Mouse (Mus musculus): ENCODE results near the gene Kcnmb1. TPM values are rescaled to one million over a fixed set of nuclear protein-coding genes. Genes with fewer than 3 reads are reported as not detected.

The Kcnmb1 gene
- total RNA-seq, 1 experiment = 0.22 TPM

- Histone ChIP-seq H3K27ac (ENCODE audit: insufficient read depth, low read depth, low read length, poor library complexity, severe bottlenecking) (no peak overlapping the region), H3K36me3 (ENCODE audit: control insufficient read depth, insufficient read depth, low read length, poor library complexity, severe bottlenecking) (no peaks in the 10 kb centered on the region), H3K4me3 (ENCODE audit: insufficient read depth in 1 of 2, low read depth in 1 of 2, low read length in 2 of 2, poor library complexity in 1 of 2, severe bottlenecking in 1 of 2) (no peak overlapping the region), H3K4me1 (ENCODE audit: control insufficient read depth in 2 of 2, insufficient read depth in 2 of 2, low read length in 2 of 2, poor library complexity in 1 of 2) (no peaks in the 10 kb centered on the region), H3K9me3 (ENCODE audit: control insufficient read depth, insufficient read depth, low read depth, low read length) (no peaks in the 10 kb centered on the region), H3K9ac (ENCODE audit: insufficient read depth, low read depth, low read length, poor library complexity, severe bottlenecking) (no peak overlapping the region)
- in situ Hi-C loops (cut with MboI; ENCODE audit: low sequenced_read_pairs in 2 of 2, unreplicated experiment in 2 of 2) = no loop called here
- TF ChIP-seq ZNF384 (IDR thresholded peaks at IDR 0.05; ENCODE audit: low read depth, low read length) (no peak), ZC3H11A (IDR thresholded peaks at IDR 0.05; ENCODE audit: borderline replicate concordance, low read depth, low read length) (no peak), MAFK (IDR thresholded peaks at IDR 0.05; ENCODE audit: insufficient read depth, low read depth, low read length) (no peak), HCFC1 (IDR thresholded peaks at IDR 0.05; ENCODE audit: borderline replicate concordance, insufficient read depth, low read length) (no peak), CHD2 (IDR thresholded peaks at IDR 0.05; ENCODE audit: low read depth, low read length) (no peak)
- no peak for DNase-seq (ENCODE audit: low read depth, low spot score)
Observed at GRCm38 (mm10) chr11:33926551-33926950, 36.3 kb upstream of the Kcnmb1 start.

- peaks cover 2 to 3% of the 10 kb centered on the region in 2 experiments; a peak in 2 of 4 replicates for H3K4me1 ChIP-seq (ENCODE audit: control insufficient read depth in 2 of 2, insufficient read depth in 2 of 2, low read length in 2 of 2, poor library complexity in 1 of 2)
- no peaks in the 10 kb centered on the region for H3K36me3 ChIP-seq (ENCODE audit: control insufficient read depth, insufficient read depth, low read length, poor library complexity, severe bottlenecking)
- in situ Hi-C loops (cut with MboI; ENCODE audit: low sequenced_read_pairs in 2 of 2, unreplicated experiment in 2 of 2) = no loop called here
- no peaks in the 10 kb centered on the region for H3K9me3 ChIP-seq (ENCODE audit: control insufficient read depth, insufficient read depth, low read depth, low read length)
- H3K9ac ChIP-seq (ENCODE audit: insufficient read depth, low read depth, low read length, poor library complexity, severe bottlenecking) = no peak overlapping the region
- no peak overlapping the region for H3K27ac ChIP-seq (ENCODE audit: insufficient read depth, low read depth, low read length, poor library complexity, severe bottlenecking)
- H3K4me3 ChIP-seq (ENCODE audit: insufficient read depth in 1 of 2, low read depth in 1 of 2, low read length in 2 of 2, poor library complexity in 1 of 2, severe bottlenecking in 1 of 2) = no peak overlapping the region
- DNase-seq (ENCODE audit: low read depth, low spot score) = no peak
- TF ChIP-seq HCFC1 (IDR thresholded peaks at IDR 0.05; ENCODE audit: borderline replicate concordance, insufficient read depth, low read length) (no peak), ZNF384 (IDR thresholded peaks at IDR 0.05; ENCODE audit: low read depth, low read length) (no peak), ZC3H11A (IDR thresholded peaks at IDR 0.05; ENCODE audit: borderline replicate concordance, low read depth, low read length) (no peak), MAFK (IDR thresholded peaks at IDR 0.05; ENCODE audit: insufficient read depth, low read depth, low read length) (no peak), CHD2 (IDR thresholded peaks at IDR 0.05; ENCODE audit: low read depth, low read length) (no peak)
Observed at GRCm38 (mm10) chr11:33927321-33927720, 35.5 kb upstream of the Kcnmb1 start.

- in situ Hi-C loops (cut with MboI; ENCODE audit: low sequenced_read_pairs in 2 of 2, unreplicated experiment in 2 of 2) = no loop called here
- Histone ChIP-seq H3K36me3 (ENCODE audit: control insufficient read depth, insufficient read depth, low read length, poor library complexity, severe bottlenecking) (no peaks in the 10 kb centered on the region), H3K9ac (ENCODE audit: insufficient read depth, low read depth, low read length, poor library complexity, severe bottlenecking) (no peak overlapping the region), H3K4me3 (ENCODE audit: insufficient read depth in 1 of 2, low read depth in 1 of 2, low read length in 2 of 2, poor library complexity in 1 of 2, severe bottlenecking in 1 of 2) (no peak overlapping the region), H3K9me3 (ENCODE audit: control insufficient read depth, insufficient read depth, low read depth, low read length) (no peaks in the 10 kb centered on the region), H3K4me1 (ENCODE audit: control insufficient read depth in 2 of 2, insufficient read depth in 2 of 2, low read length in 2 of 2, poor library complexity in 1 of 2) (peaks cover 2 to 8% of the 10 kb centered on the region in 2 experiments; a peak in 3 of 4 replicates), H3K27ac (ENCODE audit: insufficient read depth, low read depth, low read length, poor library complexity, severe bottlenecking) (no peak overlapping the region)
- TF ChIP-seq CHD2 (IDR thresholded peaks at IDR 0.05; ENCODE audit: low read depth, low read length) (no peak), HCFC1 (IDR thresholded peaks at IDR 0.05; ENCODE audit: borderline replicate concordance, insufficient read depth, low read length) (no peak), ZC3H11A (IDR thresholded peaks at IDR 0.05; ENCODE audit: borderline replicate concordance, low read depth, low read length) (no peak), ZNF384 (IDR thresholded peaks at IDR 0.05; ENCODE audit: low read depth, low read length) (no peak), MAFK (IDR thresholded peaks at IDR 0.05; ENCODE audit: insufficient read depth, low read depth, low read length) (no peak)
- no peak for DNase-seq (ENCODE audit: low read depth, low spot score)
Observed at GRCm38 (mm10) chr11:33927836-33928235, 35.0 kb upstream of the Kcnmb1 start.

DNA sequence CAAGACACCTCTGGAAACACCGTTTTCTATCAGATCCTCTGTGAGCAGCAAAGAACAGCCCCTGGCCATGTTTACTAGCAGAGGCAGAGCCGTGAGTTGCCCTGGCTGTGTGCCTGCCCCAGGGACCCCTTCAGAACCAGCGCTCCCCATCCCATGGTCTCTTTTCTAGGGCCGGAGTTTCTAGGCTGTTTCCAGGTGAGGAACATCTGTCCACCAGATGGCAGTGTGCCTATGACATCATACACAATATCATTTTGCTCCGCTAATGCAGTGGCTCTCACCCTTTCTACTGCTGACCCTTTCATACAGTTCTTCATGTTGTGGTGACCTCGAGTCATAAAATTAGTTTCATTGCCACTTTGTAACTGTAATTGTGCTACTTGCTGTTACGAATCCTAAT is 34.2 kb upstream of the Kcnmb1 start:
- H3K4me1 ChIP-seq (ENCODE audit: control insufficient read depth in 2 of 2, insufficient read depth in 2 of 2, low read length in 2 of 2, poor library complexity in 1 of 2) = peaks cover 2 to 9% of the 10 kb centered on the region in 2 experiments; a peak in 3 of 4 replicates
- no peak overlapping the region for H3K9ac ChIP-seq (ENCODE audit: insufficient read depth, low read depth, low read length, poor library complexity, severe bottlenecking)
- no peaks in the 10 kb centered on the region for H3K9me3 ChIP-seq (ENCODE audit: control insufficient read depth, insufficient read depth, low read depth, low read length)
- in situ Hi-C loops (cut with MboI; ENCODE audit: low sequenced_read_pairs in 2 of 2, unreplicated experiment in 2 of 2) = no loop called here
- no peak for DNase-seq (ENCODE audit: low read depth, low spot score)
- no peak overlapping the region for H3K27ac ChIP-seq (ENCODE audit: insufficient read depth, low read depth, low read length, poor library complexity, severe bottlenecking)
- H3K36me3 ChIP-seq (ENCODE audit: control insufficient read depth, insufficient read depth, low read length, poor library complexity, severe bottlenecking) = no peaks in the 10 kb centered on the region
- H3K4me3 ChIP-seq (ENCODE audit: insufficient read depth in 1 of 2, low read depth in 1 of 2, low read length in 2 of 2, poor library complexity in 1 of 2, severe bottlenecking in 1 of 2) = no peak overlapping the region
- TF ChIP-seq ZC3H11A (IDR thresholded peaks at IDR 0.05; ENCODE audit: borderline replicate concordance, low read depth, low read length) = no peak
- no peak for TF ChIP-seq MAFK (IDR thresholded peaks at IDR 0.05; ENCODE audit: insufficient read depth, low read depth, low read length)
- TF ChIP-seq ZNF384 (IDR thresholded peaks at IDR 0.05; ENCODE audit: low read depth, low read length) = no peak
- TF ChIP-seq HCFC1 (IDR thresholded peaks at IDR 0.05; ENCODE audit: borderline replicate concordance, insufficient read depth, low read length) = no peak
- TF ChIP-seq CHD2 (IDR thresholded peaks at IDR 0.05; ENCODE audit: low read depth, low read length) = no peak

DNA sequence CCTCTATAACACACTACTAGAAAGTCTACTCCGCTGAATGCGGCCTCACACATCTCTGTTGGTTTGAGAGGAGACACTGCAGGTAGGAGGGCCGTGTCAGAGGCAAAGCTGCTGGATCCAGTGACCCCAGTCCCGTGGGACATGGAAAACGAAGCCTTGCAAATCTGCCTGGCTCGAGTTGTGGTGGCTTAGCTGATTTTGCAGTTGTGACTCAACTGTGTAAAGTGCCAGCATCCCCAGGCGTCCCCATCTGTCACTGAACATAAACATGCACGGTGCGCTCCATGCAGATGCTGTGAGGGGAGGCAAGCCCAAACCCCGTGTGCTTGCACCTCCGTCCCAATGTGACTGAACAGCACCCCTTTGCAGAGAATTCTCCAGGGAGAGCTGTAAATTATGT is 33.4 kb upstream of the Kcnmb1 start:
- no peak overlapping the region for H3K4me3 ChIP-seq (ENCODE audit: insufficient read depth in 1 of 2, low read depth in 1 of 2, low read length in 2 of 2, poor library complexity in 1 of 2, severe bottlenecking in 1 of 2)
- no peak for TF ChIP-seq ZNF384 (IDR thresholded peaks at IDR 0.05; ENCODE audit: low read depth, low read length)
- no peak for TF ChIP-seq CHD2 (IDR thresholded peaks at IDR 0.05; ENCODE audit: low read depth, low read length)
- no peak for TF ChIP-seq MAFK (IDR thresholded peaks at IDR 0.05; ENCODE audit: insufficient read depth, low read depth, low read length)
- TF ChIP-seq ZC3H11A (IDR thresholded peaks at IDR 0.05; ENCODE audit: borderline replicate concordance, low read depth, low read length) = no peak
- no peak for TF ChIP-seq HCFC1 (IDR thresholded peaks at IDR 0.05; ENCODE audit: borderline replicate concordance, insufficient read depth, low read length)
- no peak for DNase-seq (ENCODE audit: low read depth, low spot score)
- no peak overlapping the region for H3K9ac ChIP-seq (ENCODE audit: insufficient read depth, low read depth, low read length, poor library complexity, severe bottlenecking)
- no peak overlapping the region for H3K27ac ChIP-seq (ENCODE audit: insufficient read depth, low read depth, low read length, poor library complexity, severe bottlenecking)
- H3K4me1 ChIP-seq (ENCODE audit: control insufficient read depth in 2 of 2, insufficient read depth in 2 of 2, low read length in 2 of 2, poor library complexity in 1 of 2) = peaks cover 2 to 12% of the 10 kb centered on the region in 2 experiments; a peak in 3 of 4 replicates
- H3K9me3 ChIP-seq (ENCODE audit: control insufficient read depth, insufficient read depth, low read depth, low read length) = no peaks in the 10 kb centered on the region
- in situ Hi-C loops (cut with MboI; ENCODE audit: low sequenced_read_pairs in 2 of 2, unreplicated experiment in 2 of 2) = no loop called here
- H3K36me3 ChIP-seq (ENCODE audit: control insufficient read depth, insufficient read depth, low read length, poor library complexity, severe bottlenecking) = no peaks in the 10 kb centered on the region

Data from ES-E14 (cell line).